Mouse (Mus musculus) kidney, postnatal 0 days (tissue): Measurements from ENCODE around the gene Ces1a. TPM values are rescaled to one million over a fixed set of nuclear protein-coding genes. Genes with fewer than 3 reads are reported as not detected.

Experiments
- ATAC-seq: fragments of 200-750 bp; cut with Nextera tagmentation; replicated peaks from 2 replicates; pipeline ENCODE4 v1.8.0; 2017; ENCODE audit warnings: low read depth, moderate number of reproducible peaks, moderate TSS enrichment, moderate library complexity; ENCODE audit not compliant: low FRiP score
- DNase-seq: peaks from one replicate; pipeline ENCODE4 v3.0.0-alpha.2; 2016; ENCODE audit warnings: low spot score
- H3K27ac ChIP-seq: fragments of 300-500 bp; sonication (generic); 2 replicates; pipeline ENCODE4 v1.5.1; 2014; ENCODE audit warnings: mild to moderate bottlenecking
- H3K27me3 ChIP-seq: fragments of 300-500 bp; sonication (generic); 2 replicates; pipeline ENCODE4 v1.6.1; 2014; ENCODE audit warnings: low read length, mixed read lengths; ENCODE audit not compliant: insufficient read depth
- H3K36me3 ChIP-seq: fragments of 300-500 bp; sonication (generic); 2 replicates; pipeline ENCODE4 v1.6.1; 2014; ENCODE audit warnings: low read length, mixed read lengths; ENCODE audit not compliant: insufficient read depth
- H3K4me1 ChIP-seq: fragments of 300-500 bp; sonication (generic); replicated peaks from 2 replicates; pipeline ENCODE4 v1.6.1; 2014; ENCODE audit warnings: antibody characterized with exemption, low read length, mixed read lengths; ENCODE audit not compliant: insufficient read depth
- H3K4me2 ChIP-seq: fragments of 300-500 bp; sonication (generic); 2 replicates; pipeline ENCODE4 v1.6.1; 2014; ENCODE audit warnings: mild to moderate bottlenecking, low read length, moderate library complexity, mixed read lengths
- H3K4me3 ChIP-seq: fragments of 300-500 bp; sonication (generic); replicated peaks from 2 replicates; pipeline ENCODE4 v1.5.1; 2014; ENCODE audit warnings: low read depth, low read length
- H3K9ac ChIP-seq: fragments of 300-500 bp; sonication (generic); 2 replicates; pipeline ENCODE4 v1.6.1; 2014; ENCODE audit warnings: low read depth, low read length
- H3K9me3 ChIP-seq: fragments of 300-500 bp; sonication (generic); replicated peaks from 2 replicates; pipeline ENCODE4 v1.6.1; 2016; ENCODE audit warnings: low read length, inconsistent platforms, mixed read lengths
- CTCF ChIP-seq: IDR thresholded peaks from 2 replicates; pipeline ENCODE4 v1.5.1; 2016; ENCODE audit warnings: antibody characterized with exemption, low read depth, mild to moderate bottlenecking, moderate library complexity
- WGBS: fragments of 180-500 bp; shearing (Covaris S2); extraction: QIAGEN DNeasy Blood & Tissue Kit; methylation state at CpG from one replicate; pipeline ENCODE4 v1.1.7; 2014; 5-methylcytosine and 5-hydroxymethylcytosine counted together
- polyA plus RNA-seq: library from polyadenylated mRNA; unstranded; fragments of >200 nt; fragmentation: Nextera tagmentation; extraction: Ambion mirVana; gene quantifications from 2 replicates; pipeline ENCODE4 v1.2.1, GENCODE M21; 2015

Gene Ces1a
- polyA plus RNA-seq, 1 experiment from 2014 or later: not detected

DNA sequence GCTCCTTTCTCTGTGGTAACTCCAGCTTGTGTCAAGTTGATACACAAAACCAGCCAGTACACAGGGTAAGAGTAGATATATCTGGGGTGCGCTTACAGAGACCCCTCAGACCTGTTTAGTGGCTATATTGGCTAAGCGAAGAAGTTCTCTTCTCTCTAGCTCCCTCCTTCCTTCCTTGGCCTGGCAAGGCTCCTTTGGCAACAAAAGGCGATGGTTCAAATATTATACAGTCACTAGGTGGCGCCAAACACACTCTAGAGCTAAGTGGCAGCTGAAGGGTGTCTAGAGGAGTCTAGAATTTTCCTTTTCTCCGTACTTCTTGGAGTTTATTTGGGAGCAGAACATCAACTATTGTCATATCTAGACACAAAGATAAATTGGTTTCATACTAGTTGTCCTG, 37.7 kb downstream of the Ces1a start:
- Histone ChIP-seq H3K27me3 (no peaks in the 10 kb centered on the region), H3K4me3 (no peak overlapping the region), H3K4me1 (no peaks in the 10 kb centered on the region), H3K9ac (no peak overlapping the region), H3K36me3 (no peaks in the 10 kb centered on the region), H3K4me2 (no peak overlapping the region), H3K27ac (no peak overlapping the region), H3K9me3 (no peaks in the 10 kb centered on the region)
- DNase-seq (peak; percentile 78), ATAC-seq (no peak)
- peak; percentile 79 for TF ChIP-seq CTCF
- WGBS: 22% methylated on average over 5 of the region's 5 CpGs

GRCm38 (mm10) chr8:92998600-92998999, 49.4 kb downstream of the Ces1a start:
- ATAC-seq: no peak
- TF ChIP-seq CTCF: peak; percentile 85
- H3K27ac ChIP-seq: no peak overlapping the region
- H3K9me3 ChIP-seq: no peaks in the 10 kb centered on the region
- no peak overlapping the region for H3K4me3 ChIP-seq
- H3K27me3 ChIP-seq: no peaks in the 10 kb centered on the region
- H3K36me3 ChIP-seq: no peaks in the 10 kb centered on the region
- no peaks in the 10 kb centered on the region for H3K4me1 ChIP-seq
- DNase-seq: peak; percentile 79
- H3K4me2 ChIP-seq: no peak overlapping the region
- 37% methylated on average over 2 of the region's 2 CpGs for WGBS
- no peak overlapping the region for H3K9ac ChIP-seq

DNA sequence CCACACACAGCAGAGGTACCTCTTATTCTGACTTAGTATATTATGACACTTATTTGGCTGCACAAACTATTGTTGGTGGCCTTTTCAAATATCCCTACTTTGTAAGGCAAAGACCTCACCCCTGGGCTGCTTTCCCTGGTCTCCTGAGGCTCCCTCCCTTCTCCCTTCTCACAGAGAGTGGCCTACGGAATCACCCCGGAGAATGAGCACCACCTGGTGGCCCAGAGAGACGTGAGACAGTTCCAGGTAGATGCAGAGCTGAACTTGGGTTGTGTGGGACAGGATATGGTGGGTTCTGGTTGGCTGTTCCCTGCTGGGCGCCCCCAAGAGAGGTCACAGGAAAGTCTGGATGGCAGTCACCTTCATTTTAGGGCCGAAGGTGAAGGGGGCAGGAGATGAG, 51.2 kb downstream of the Ces1a start:
- Histone ChIP-seq H3K9ac (no peak overlapping the region), H3K36me3 (no peaks in the 10 kb centered on the region), H3K27me3 (no peaks in the 10 kb centered on the region), H3K4me1 (no peaks in the 10 kb centered on the region), H3K9me3 (no peaks in the 10 kb centered on the region), H3K4me2 (no peak overlapping the region), H3K27ac (no peak overlapping the region), H3K4me3 (no peak overlapping the region)
- DNase-seq (peak; percentile 68), ATAC-seq (no peak)
- TF ChIP-seq CTCF: peak; percentile 77
- WGBS: 25% methylated on average over 5 of the region's 5 CpGs

GRCm38 (mm10) chr8:92984376-92984775, 63.6 kb downstream of the Ces1a start:
- Histone ChIP-seq H3K4me1 (no peaks in the 10 kb centered on the region), H3K4me3 (no peak overlapping the region), H3K9me3 (no peaks in the 10 kb centered on the region), H3K36me3 (no peaks in the 10 kb centered on the region), H3K27me3 (no peaks in the 10 kb centered on the region), H3K27ac (no peak overlapping the region), H3K4me2 (no peak overlapping the region), H3K9ac (no peak overlapping the region)
- DNase-seq (no peak), ATAC-seq (no peak)
- TF ChIP-seq CTCF: no peak
- 59% methylated on average over 2 of the region's 2 CpGs for WGBS

- TF ChIP-seq CTCF: no peak
- Histone ChIP-seq H3K4me1 (no peaks in the 10 kb centered on the region), H3K36me3 (no peaks in the 10 kb centered on the region), H3K4me3 (no peak overlapping the region), H3K27ac (no peak overlapping the region), H3K4me2 (no peak overlapping the region), H3K9me3 (no peaks in the 10 kb centered on the region), H3K27me3 (no peaks in the 10 kb centered on the region), H3K9ac (no peak overlapping the region)
- DNase-seq: no peak
- no peak for ATAC-seq
- 78% methylated on average over 3 of the region's 3 CpGs for WGBS
These were observed 65.5 kb downstream of the Ces1a start for GRCm38 (mm10) chr8:92982491-92982890.

GRCm38 (mm10) chr8:92976656-92977055, 71.3 kb downstream of the Ces1a start:
- ATAC-seq (no peak), DNase-seq (no peak)
- Histone ChIP-seq H3K4me1 (no peaks in the 10 kb centered on the region), H3K36me3 (no peaks in the 10 kb centered on the region), H3K4me2 (no peak overlapping the region), H3K27ac (no peak overlapping the region), H3K27me3 (no peaks in the 10 kb centered on the region), H3K4me3 (no peak overlapping the region), H3K9me3 (no peaks in the 10 kb centered on the region), H3K9ac (no peak overlapping the region)
- no peak for TF ChIP-seq CTCF
- 78% methylated on average over 5 of the region's 5 CpGs for WGBS

DNA sequence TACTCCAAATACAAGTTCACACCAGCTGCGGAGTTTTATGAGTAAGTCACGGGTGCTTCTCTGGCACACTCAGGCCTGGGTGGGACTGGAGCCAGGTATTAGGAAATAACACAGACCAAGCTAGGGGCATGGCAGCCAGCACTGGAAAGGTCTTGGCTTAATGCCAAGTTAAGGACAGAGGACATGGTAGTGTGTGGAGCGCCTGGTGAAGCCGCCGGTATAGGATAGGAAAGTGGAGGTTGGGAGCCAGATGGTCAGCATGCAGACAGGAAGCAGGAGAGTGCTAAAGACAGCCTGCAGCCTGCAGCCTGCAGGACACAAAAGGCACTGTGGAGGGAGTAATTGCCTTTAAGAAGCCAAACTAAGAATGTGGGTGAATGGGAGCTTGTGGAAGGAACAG, 75.0 kb downstream of the Ces1a start:
- WGBS: 46% methylated on average over 5 of the region's 5 CpGs
- Histone ChIP-seq H3K27me3 (no peaks in the 10 kb centered on the region), H3K27ac (no peak overlapping the region), H3K9me3 (no peaks in the 10 kb centered on the region), H3K4me3 (no peak overlapping the region), H3K4me1 (no peaks in the 10 kb centered on the region), H3K36me3 (no peaks in the 10 kb centered on the region), H3K4me2 (no peak overlapping the region), H3K9ac (no peak overlapping the region)
- ATAC-seq (peak; percentile 40; the same call in 1 of the 2 replicates), DNase-seq (peak; percentile 9)
- TF ChIP-seq CTCF: no peak

Other genes with a start within 250 kb of the Ces1a start
- 126 and 136 TPM in 2 replicates for gene Mmp2, start 220.9 kb downstream of the Ces1a start, polyA plus RNA-seq
- 9.2 and 9.3 TPM in 2 replicates for gene Lpcat2, start 192.9 kb downstream of the Ces1a start, polyA plus RNA-seq
- gene Capns2, start 146.8 kb downstream of the Ces1a start, polyA plus RNA-seq: 0.14 TPM in 1 of 2 replicates, not detected in the other
- 0.03 and 0.12 TPM in 2 replicates for gene Slc6a2, start 88.1 kb downstream of the Ces1a start, polyA plus RNA-seq
- not detected in 2 replicates for gene Ces1b, start 31.8 kb upstream of the Ces1a start, polyA plus RNA-seq
- 0.07 and 0.14 TPM in 2 replicates for gene Ces1c, start 83.1 kb upstream of the Ces1a start, polyA plus RNA-seq
- 0.91 and 1.9 TPM in 2 replicates for gene Ces1d, start 149.6 kb upstream of the Ces1a start, polyA plus RNA-seq
- 2.6 and 2.7 TPM in 2 replicates for gene Ces1e, start 181.4 kb upstream of the Ces1a start, polyA plus RNA-seq
- gene Ces1f, start 231.6 kb upstream of the Ces1a start, polyA plus RNA-seq: 1.7 and 2.4 TPM in 2 replicates